Mouse (Mus musculus) intestine, embryonic 16.5 days (tissue): ENCODE data around the gene Cyren. TPM values are rescaled to one million over a fixed set of nuclear protein-coding genes. Genes with fewer than 3 reads are reported as not detected.

Source experiments
- ATAC-seq: fragments of 200-750 bp; cut with Nextera tagmentation; 2 replicates; pipeline ENCODE4 v1.8.0; 2017; ENCODE audit warnings: moderate TSS enrichment, moderate library complexity
- H3K27ac ChIP-seq: fragments of 300-500 bp; sonication (generic); 2 replicates; pipeline ENCODE4 v1.5.1; 2014; ENCODE audit warnings: mild to moderate bottlenecking, low read length
- H3K27me3 ChIP-seq: fragments of 300-500 bp; sonication (generic); replicated peaks from 2 replicates; pipeline ENCODE4 v1.6.1; 2014; ENCODE audit warnings: low read length, control low read depth, mixed read lengths; ENCODE audit not compliant: control insufficient read depth, insufficient read depth
- H3K36me3 ChIP-seq: fragments of 300-500 bp; sonication (generic); 2 replicates; pipeline ENCODE4 v1.6.1; 2014; ENCODE audit warnings: low read length, control low read depth; ENCODE audit not compliant: control insufficient read depth, insufficient read depth
- H3K4me1 ChIP-seq: fragments of 300-500 bp; sonication (generic); 2 replicates; pipeline ENCODE4 v1.6.1; 2014; ENCODE audit warnings: low read length, control low read depth, mixed read lengths; ENCODE audit not compliant: control insufficient read depth, insufficient read depth
- H3K4me2 ChIP-seq: fragments of 300-500 bp; sonication (generic); 2 replicates; pipeline ENCODE4 v1.6.1; 2014; ENCODE audit warnings: low read depth, low read length, control low read depth
- H3K4me3 ChIP-seq: fragments of 300-500 bp; sonication (generic); 2 replicates; pipeline ENCODE4 v1.5.1; 2014; ENCODE audit warnings: mild to moderate bottlenecking, low read length
- H3K9ac ChIP-seq: fragments of 300-500 bp; sonication (generic); 2 replicates; pipeline ENCODE4 v1.6.1; 2014; ENCODE audit warnings: low read depth, low read length
- H3K9me3 ChIP-seq: fragments of 300-500 bp; sonication (generic); 2 replicates; pipeline ENCODE4 v1.6.1; 2016; ENCODE audit warnings: low read length, control low read depth; ENCODE audit not compliant: control insufficient read depth
- WGBS: fragments of 180-500 bp; shearing (Covaris S2); extraction: QIAGEN DNeasy Blood & Tissue Kit; methylation state at CpG from one replicate; pipeline ENCODE4 v1.1.7; 2014; 5-methylcytosine and 5-hydroxymethylcytosine counted together
- polyA plus RNA-seq: library from polyadenylated mRNA; unstranded; fragments of >200 nt; fragmentation: Nextera tagmentation; extraction: Ambion mirVana; gene quantifications from 2 replicates; pipeline ENCODE4 v1.2.1, GENCODE M21; 2015

Cyren gene
- polyA plus RNA-seq, 1 experiment from 2014 or later = 11.4 TPM

GRCm38 (mm10) chr6:34870136-34870535 lies 7.7 kb downstream of the Cyren start:
- WGBS = 79% methylated on average over 5 of the region's 5 CpGs
- no peak overlapping the region for H3K4me3 ChIP-seq
- peak overlapping the region; percentile 54; the same call in 1 of the 2 replicates for H3K27ac ChIP-seq
- no peaks in the 10 kb centered on the region for H3K9me3 ChIP-seq
- ATAC-seq = no peak
- H3K36me3 ChIP-seq = no peaks in the 10 kb centered on the region
- no peak overlapping the region for H3K4me2 ChIP-seq
- 0 out of 2 replicates have a peak overlapping the region, but pooled peaks have one; percentile 25 for H3K9ac ChIP-seq
- peaks cover 29% of the 10 kb centered on the region for H3K4me1 ChIP-seq
- H3K27me3 ChIP-seq = no peaks in the 10 kb centered on the region

- Histone ChIP-seq H3K9me3 (no peaks in the 10 kb centered on the region), H3K27me3 (no peaks in the 10 kb centered on the region), H3K27ac (peak overlapping the region; percentile 54), H3K9ac (0 out of 2 replicates have a peak overlapping the region, but pooled peaks have one; percentile 25), H3K4me3 (no peak overlapping the region), H3K4me1 (peaks cover 25% of the 10 kb centered on the region), H3K36me3 (no peaks in the 10 kb centered on the region), H3K4me2 (no peak overlapping the region)
- ATAC-seq = peak; percentile 29
- WGBS = 51% methylated on average over 13 of the region's 13 CpGs
Observed at GRCm38 (mm10) chr6:34869225-34869915, 8.5 kb downstream of the Cyren start.

- H3K4me1 ChIP-seq = peaks cover 27% of the 10 kb centered on the region
- H3K4me2 ChIP-seq = no peak overlapping the region
- no peaks in the 10 kb centered on the region for H3K36me3 ChIP-seq
- H3K27ac ChIP-seq = no peak overlapping the region
- no peaks in the 10 kb centered on the region for H3K27me3 ChIP-seq
- H3K4me3 ChIP-seq = no peak overlapping the region
- H3K9me3 ChIP-seq = no peaks in the 10 kb centered on the region
- ATAC-seq = no peak
- no peak overlapping the region for H3K9ac ChIP-seq
- 77% methylated on average over 20 of the region's 20 CpGs for WGBS
Observed at GRCm38 (mm10) chr6:34868507-34869217, 9.2 kb downstream of the Cyren start.

GRCm38 (mm10) chr6:34867995-34868350 lies 9.9 kb downstream of the Cyren start:
- no peak overlapping the region for H3K27ac ChIP-seq
- H3K27me3 ChIP-seq = no peaks in the 10 kb centered on the region
- H3K4me1 ChIP-seq = peaks cover 32% of the 10 kb centered on the region
- WGBS = 80% methylated on average over 10 of the region's 10 CpGs
- no peak overlapping the region for H3K4me3 ChIP-seq
- no peaks in the 10 kb centered on the region for H3K36me3 ChIP-seq
- H3K9me3 ChIP-seq = no peaks in the 10 kb centered on the region
- no peak for ATAC-seq
- no peak overlapping the region for H3K4me2 ChIP-seq
- H3K9ac ChIP-seq = no peak overlapping the region

GRCm38 (mm10) chr6:34867301-34867994 lies 10.4 kb downstream of the Cyren start:
- Histone ChIP-seq H3K27ac (no peak overlapping the region), H3K9me3 (no peaks in the 10 kb centered on the region), H3K4me3 (no peak overlapping the region), H3K4me1 (peaks cover 37% of the 10 kb centered on the region), H3K9ac (no peak overlapping the region), H3K4me2 (no peak overlapping the region), H3K36me3 (no peaks in the 10 kb centered on the region), H3K27me3 (no peaks in the 10 kb centered on the region)
- 75% methylated on average over 16 of the region's 16 CpGs for WGBS
- no peak for ATAC-seq

- Histone ChIP-seq H3K4me2 (no peak overlapping the region), H3K27me3 (no peaks in the 10 kb centered on the region), H3K27ac (no peak overlapping the region), H3K36me3 (no peaks in the 10 kb centered on the region), H3K9me3 (no peaks in the 10 kb centered on the region), H3K4me3 (no peak overlapping the region), H3K4me1 (peaks cover 37% of the 10 kb centered on the region), H3K9ac (peak overlapping the region; percentile 19; the same call in 1 of the 2 replicates)
- no peak for ATAC-seq
- 70% methylated on average over 8 of the region's 8 CpGs for WGBS
Observed at GRCm38 (mm10) chr6:34866786-34867185, 11.1 kb downstream of the Cyren start.

- ATAC-seq = peak; percentile 74
- Histone ChIP-seq H3K9ac (no peak overlapping the region), H3K4me3 (no peak overlapping the region), H3K36me3 (no peaks in the 10 kb centered on the region), H3K4me1 (peaks cover 36% of the 10 kb centered on the region), H3K4me2 (no peak overlapping the region), H3K9me3 (no peaks in the 10 kb centered on the region), H3K27me3 (no peaks in the 10 kb centered on the region), H3K27ac (peak overlapping the region; percentile 64)
- WGBS = 43% methylated on average over 7 of the region's 7 CpGs
Observed at GRCm38 (mm10) chr6:34865711-34866593, 11.9 kb downstream of the Cyren start.

GRCm38 (mm10) chr6:34865213-34865612 lies 12.6 kb downstream of the Cyren start:
- H3K9ac ChIP-seq = no peak overlapping the region
- no peaks in the 10 kb centered on the region for H3K27me3 ChIP-seq
- no peaks in the 10 kb centered on the region for H3K36me3 ChIP-seq
- ATAC-seq = no peak
- H3K27ac ChIP-seq = peak overlapping the region; percentile 54
- no peak overlapping the region for H3K4me2 ChIP-seq
- 44% methylated on average over 5 of the region's 5 CpGs for WGBS
- H3K9me3 ChIP-seq = no peaks in the 10 kb centered on the region
- H3K4me3 ChIP-seq = no peak overlapping the region
- H3K4me1 ChIP-seq = peaks cover 35% of the 10 kb centered on the region
